Mouse (Mus musculus) liver, adult (tissue): Measurements from ENCODE around the gene Epop.
A peak's percentile ranks its signal among the peaks of the same experiment; 100 is the strongest.

Experiments
- GATA4 ChIP-seq: IDR thresholded peaks from 2 replicates; pipeline ENCODE4 v1.6.1; 2014; ENCODE audit warnings: mild to moderate bottlenecking, low read length; ENCODE audit not compliant: insufficient replicate concordance

Gene Epop

DNA sequence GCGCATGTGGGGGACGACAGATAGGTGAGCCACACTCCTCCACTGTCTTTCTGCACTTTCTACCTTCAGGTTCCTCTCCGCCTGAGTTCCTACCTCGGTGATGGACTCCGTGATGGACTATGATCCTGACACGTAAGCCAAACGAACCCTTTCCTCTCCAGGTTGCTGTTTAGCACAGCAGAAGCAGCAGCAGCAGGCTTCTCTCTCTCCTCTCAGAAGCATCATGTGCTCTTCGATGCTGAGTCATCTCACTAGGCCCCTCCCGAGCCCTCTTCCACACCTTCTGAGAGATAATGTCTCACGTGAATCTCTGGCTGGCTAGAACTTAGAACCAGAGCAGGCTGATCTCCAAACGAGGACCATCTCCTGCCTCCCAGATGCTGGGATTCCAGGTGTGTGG lies 11.1 kb downstream of the Epop start:
- no peak for TF ChIP-seq GATA4

DNA sequence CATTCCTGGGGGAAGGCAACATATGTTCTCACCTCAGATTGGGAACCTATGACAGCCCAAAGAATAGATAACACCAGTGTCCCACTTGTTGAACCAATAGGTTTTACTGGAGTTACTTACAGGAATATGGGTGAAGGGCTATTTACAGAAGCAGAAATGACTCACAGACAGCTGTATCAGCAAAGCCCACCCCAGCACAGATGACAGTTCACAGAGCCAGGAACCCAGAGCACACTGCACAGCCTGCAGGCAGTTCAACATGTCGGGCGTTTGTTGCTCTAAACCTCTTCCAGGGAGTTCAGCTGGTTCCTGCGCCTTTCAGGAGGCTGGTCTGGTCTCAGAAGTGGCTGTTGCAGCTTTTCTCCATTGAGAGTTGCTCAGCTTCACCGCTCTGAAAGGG lies 14.2 kb downstream of the Epop start:
- TF ChIP-seq GATA4 = no peak

DNA sequence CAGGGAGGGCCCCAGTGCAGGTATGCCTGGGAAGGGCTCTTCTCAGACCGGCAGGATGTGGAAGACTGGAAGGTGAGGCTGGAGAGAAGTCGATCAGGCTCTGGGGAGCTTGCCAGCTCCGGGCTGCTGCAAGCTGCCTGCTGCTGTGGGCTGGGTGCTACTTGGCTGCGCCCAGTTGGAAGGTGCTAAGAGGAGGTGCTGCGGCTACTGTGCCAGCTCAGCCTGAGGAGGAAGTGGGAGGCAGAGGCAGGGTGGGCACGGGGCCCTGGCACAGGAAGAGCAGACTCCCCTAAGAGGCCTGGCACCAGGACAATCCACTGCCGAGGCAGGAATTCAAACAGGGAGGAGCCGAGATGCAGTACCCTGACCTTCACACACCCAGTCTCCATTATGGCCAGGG lies 18.4 kb downstream of the Epop start:
- TF ChIP-seq GATA4 = no peak

DNA sequence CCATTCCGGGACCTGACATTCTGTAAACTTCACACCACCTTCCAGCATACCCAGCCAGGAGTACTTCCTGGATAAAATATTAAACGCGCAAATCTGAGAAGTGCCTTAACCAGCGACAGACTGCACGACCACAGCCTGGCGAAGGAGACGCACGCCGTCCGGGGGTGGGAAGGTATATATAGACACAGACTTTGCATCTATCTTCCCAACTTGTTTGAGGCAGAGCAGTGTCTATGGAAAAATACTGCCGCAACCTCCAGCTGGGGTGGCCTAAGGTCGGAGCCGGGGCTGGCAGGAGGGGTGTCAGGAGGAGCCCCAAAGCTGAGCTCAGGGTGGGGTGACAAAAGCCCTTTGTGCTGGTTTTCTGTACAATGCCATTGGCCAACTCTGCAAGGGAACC lies 19.8 kb downstream of the Epop start:
- TF ChIP-seq GATA4 = no peak

DNA sequence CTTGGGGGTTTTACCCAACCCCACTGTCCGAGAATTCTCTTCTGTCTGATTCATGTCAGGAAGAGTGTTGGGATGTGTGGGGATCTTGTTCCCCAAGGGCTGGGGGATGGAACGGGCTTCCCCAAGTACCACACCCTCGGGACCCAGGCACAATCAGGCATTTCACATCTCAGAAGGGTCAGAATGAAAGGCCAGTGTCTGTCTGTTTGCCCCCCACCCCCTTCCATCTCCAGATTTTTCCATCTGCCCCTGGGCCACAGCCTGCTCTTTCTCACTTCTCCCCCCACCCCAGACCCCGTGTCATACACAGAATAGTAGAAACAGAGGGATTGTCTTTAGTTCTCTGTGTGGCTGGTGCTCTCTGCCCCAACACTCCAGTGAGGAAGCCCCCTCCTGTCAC lies 20.6 kb downstream of the Epop start:
- TF ChIP-seq GATA4 = no peak

DNA sequence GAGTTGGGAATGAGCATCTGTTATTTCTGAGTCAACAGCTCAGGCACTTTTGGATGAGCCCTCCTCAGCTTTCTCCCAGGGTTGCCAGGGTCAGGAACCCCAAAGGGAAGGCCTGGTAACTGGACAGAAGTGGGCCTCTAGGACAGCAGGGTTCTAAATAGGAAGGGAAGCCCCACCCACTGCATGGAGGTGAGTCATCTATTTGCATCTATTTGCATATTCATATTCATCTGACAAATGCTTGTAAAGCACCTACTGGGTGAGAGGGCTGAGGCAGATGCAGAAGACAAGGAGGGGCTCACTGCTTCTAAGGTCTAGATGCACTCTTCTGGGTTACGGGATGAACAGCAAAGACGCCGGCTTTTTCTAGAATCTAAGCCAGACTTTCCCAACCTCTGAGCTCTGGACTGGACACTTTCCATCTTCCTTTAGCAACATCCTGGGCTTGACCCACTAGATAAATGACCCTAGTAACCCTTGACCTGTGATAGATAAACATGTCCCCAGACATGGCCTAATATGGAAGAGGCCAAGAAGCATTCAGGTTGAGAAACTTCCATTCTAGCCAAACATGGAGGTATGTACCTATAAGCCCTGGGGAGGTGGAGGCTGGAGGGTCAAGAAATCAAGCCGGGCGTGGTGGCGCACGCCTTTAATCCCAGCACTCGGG lies 22.3 kb downstream of the Epop start:
- TF ChIP-seq GATA4 = peak; percentile 79

DNA sequence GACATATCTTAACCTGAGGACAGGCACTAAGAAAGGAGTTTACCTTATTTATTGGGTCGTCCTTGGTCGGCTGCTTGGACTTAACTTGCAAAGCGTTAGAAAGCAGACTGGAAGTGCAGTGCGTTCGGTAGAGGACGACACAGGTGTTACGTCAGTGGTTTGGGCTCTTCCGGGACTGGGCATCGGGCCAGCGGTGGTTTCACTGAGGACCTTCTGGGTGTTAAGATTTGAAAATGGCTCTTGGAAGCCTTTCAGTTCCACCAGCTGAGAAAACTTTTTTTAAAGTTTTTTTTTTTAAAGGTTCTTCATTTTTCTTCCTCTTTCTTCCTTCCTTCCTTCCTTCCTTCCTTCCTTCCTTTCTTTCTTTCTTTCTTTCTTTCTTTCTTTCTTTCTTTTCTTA lies 25.6 kb downstream of the Epop start:
- TF ChIP-seq GATA4 = no peak

DNA sequence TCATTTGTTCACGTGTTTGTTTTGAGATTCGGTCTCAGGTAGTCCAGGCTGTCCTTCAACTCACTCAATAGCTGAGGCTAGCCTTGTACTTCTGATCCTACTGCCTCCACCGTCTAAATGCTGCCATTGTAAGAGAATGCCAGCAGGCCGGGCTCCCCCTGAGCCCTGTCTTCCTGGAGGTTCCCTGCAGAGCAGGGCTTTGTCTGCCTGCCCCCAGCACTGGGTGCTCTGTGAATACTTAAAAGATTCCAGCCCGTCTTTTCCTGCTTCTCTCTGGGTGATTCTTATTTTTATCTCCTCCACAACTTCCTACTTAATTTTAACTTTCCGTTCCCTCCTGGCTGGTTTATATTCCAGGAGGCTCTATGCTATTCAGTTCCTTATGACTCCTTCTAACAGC lies 27.3 kb downstream of the Epop start:
- TF ChIP-seq GATA4 = no peak

DNA sequence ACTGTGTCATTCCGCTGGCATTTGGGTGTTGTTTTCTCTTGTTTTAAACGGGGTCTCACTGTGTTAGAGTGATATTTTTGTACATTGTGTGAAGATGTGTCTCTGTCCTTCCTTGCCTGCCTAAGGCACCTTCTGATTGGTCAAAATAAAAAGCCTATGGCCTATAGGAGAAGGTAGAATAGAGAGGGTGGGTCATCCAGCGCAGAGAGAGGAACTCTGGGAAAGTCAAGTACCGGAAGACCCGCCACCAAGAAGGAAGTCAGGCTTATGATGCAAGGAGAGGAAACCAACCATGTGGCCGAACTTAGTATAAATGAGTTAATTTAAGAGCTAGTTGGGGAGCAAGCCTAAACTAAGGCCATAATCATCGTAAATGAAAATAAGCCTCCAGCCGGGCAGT lies 30.4 kb downstream of the Epop start:
- TF ChIP-seq GATA4 = no peak

DNA sequence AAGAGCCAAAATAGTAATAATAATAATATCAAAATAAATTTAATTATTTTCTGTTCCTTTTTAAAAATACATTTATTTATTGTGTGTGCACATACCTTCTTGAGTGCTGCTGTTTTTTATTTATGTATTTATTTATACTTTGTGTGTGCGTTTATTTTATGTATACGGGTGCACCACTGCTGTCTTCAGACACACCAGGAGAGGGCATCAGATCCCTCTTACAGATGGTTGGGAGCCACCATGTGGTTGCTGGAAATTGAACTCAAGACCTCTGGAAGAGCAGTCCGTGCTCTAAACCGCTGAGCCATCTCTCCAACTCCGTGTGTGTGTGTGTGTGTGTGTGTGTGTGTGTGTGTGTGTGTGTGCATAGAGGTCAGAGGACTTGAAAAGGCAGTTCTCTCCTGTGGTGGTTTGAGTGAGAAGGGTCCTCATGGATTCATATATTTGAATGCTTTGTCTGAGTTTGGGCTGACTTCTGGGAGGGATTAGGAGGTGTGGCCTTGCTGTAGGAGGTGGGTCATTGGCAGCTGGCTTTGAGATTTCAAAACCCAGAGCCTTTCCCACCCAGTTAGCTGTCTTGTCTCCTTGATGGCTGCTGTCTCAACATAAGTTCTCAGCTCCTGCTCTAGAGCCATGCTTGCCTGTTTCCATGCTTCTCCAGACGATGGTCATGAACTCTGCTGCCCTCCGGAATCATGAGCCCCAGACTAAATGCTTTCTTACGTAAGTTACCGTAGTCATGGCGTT lies 31.4 kb downstream of the Epop start:
- TF ChIP-seq GATA4 = no peak

DNA sequence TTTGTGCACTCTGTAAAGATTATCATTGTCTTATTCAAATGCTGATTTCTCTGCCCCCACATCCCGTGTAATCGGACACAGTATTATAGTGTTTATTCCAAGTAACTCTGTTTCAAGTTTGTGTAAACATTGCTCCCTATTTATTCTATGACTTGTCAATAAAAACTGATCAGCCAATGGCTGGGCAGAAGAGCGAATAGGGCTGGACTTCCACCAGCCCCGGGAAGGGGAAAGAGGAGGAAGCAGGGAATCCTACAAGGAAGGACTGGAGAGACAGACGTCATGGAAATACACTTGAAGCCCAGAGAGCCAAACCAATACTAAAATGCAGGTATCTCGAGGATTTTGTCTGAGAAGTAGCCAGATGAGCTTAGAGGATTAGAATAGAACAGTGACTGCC lies 35.4 kb downstream of the Epop start:
- no peak for TF ChIP-seq GATA4

DNA sequence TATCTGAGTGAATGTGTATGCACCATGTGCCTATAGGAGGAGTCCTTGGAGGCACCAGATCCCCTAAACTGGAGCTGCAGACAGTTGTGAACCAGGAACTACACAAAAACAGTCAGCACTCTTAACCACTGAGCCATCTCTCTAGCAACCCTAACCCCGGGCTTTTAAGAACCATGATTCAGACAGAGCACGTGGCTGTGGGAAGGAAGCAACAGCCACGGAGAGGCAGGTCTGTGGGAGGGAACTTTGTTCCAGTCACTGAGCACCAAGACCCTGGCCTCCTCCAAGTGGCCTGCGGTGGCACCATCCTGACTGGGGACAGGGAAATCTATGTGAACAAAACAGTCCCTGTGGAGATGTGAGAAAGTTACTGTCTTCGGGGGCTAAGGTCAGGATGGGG lies 37.6 kb downstream of the Epop start:
- TF ChIP-seq GATA4 = no peak

DNA sequence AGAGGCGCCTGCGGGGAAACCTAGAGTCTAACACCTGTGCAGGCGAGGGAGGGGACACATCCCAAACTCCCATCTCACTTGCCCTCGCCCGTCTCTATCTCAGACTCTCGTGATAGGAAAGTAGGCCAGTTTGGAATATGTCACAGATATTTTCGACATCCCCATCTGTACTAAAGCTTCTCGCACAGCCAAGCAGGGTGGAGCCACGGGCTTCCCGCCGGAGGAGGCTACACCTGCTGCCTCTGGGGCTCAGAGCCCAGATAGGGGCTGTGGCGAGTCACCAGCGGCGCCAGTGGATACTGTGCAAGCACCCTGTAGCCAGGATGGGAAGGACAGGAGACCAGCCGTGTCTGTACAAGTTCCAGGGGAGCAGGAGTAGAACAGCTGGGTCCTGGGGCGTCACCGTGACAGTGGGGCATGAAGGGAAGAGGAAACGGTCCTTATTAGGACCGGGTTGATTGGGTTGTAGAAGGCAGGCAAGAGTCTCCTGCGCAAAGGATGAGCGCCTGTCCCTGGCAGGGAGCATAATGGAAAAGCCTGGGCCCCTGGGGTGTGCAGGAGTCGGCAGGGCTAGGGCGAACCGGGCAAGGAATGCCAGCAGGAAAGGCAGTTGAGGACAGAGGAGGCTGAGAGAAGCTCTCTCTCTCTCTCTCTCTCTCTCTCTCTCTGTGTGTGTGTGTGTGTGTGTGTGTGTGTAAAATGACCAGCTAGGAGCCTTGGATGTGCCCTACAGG lies 39.1 kb downstream of the Epop start:
- no peak for TF ChIP-seq GATA4

DNA sequence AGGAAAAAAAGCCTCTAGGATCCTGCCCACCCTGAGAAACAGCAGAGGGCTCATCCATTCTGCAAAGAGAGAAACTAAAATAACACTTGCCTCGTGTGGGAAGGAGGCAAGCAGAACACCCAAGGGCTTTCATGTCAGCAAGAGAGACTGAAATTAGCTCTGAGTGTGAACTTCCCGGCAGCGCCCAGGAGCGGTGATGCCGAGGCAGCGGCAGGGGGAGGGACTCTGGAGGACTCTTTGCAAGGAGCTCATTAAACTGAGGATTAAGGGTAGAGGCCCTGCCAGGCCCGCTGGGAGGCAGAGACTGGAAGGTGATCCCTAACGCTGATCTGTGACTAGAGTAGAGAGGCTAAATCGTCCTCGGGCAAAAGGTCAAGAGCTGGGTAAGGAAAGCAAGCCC lies 40.3 kb downstream of the Epop start:
- TF ChIP-seq GATA4 = no peak

DNA sequence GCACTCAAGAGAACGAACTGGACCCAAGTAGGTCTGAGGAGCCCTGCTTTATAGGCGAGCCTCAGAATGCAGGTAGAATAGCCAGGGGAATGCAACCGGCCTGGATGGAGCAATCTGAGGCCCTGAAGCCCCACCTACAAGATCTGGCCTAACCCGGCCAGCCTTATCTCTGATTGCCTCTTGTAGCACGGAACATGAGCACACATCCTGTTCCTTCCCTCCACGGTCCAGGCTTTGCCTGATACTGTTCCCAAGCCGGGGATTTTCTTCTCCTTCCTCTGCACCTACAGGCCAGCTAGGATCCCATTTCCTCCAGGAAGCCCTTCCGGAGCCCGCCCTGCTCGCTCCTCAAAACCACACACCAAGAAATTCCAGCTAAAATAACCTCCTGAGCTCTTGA lies 43.6 kb downstream of the Epop start:
- TF ChIP-seq GATA4 = peak; percentile 94

DNA sequence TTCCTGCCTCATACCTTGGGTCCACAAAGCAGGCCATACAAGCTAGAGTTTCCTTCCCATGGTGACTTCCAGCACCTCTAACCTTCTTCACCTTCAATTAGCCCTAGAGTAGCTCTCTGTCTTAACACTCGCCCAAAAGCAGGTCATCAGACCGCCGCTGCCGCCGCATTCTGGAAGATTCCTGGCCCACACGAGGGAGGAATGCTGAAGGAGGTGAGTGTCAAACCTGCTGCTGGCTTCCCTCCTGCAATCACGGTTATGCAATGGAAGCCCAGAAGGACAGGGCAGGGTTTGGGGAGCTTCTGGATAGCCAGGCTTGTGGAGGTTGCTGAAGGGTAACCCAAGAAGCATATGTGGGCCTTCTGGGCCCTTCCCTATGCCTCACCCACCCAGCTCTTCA lies 45.0 kb downstream of the Epop start:
- no peak for TF ChIP-seq GATA4
